Mouse (Mus musculus): ENCODE results near the gene Efna2. TPM values are rescaled to one million over a fixed set of nuclear protein-coding genes. Genes with fewer than 3 reads are reported as not detected.

Gene Efna2
- total and polyA plus RNA-seq, 3 experiments, result 0.23 to 1.5 (median 0.86) TPM

- H3K4me1 ChIP-seq (ENCODE audit: control insufficient read depth in 1 of 2, insufficient read depth in 2 of 2), result peaks cover 12 to 35% of the 10 kb centered on the region in 2 experiments
- H3K27ac ChIP-seq (ENCODE audit: insufficient read depth, low read depth), result no peak overlapping the region
- H3K9ac ChIP-seq (ENCODE audit: insufficient read depth, low read depth), result no peak overlapping the region
- H3K27me3 ChIP-seq (replicated peaks), result peaks cover 25% of the 10 kb centered on the region
- no peak overlapping the region for H3K4me2 ChIP-seq (ENCODE audit: insufficient read depth, low read depth, poor library complexity, severe bottlenecking)
- in situ Hi-C loops (cut with MboI; ENCODE audit: low pct_ligation_motif_present, low pct_unique_long_range_greater_than_20kb, low sequenced_read_pairs), result no loop called here
- dilution Hi-C loops (cut with MboI; ENCODE audit: extremely low pct_ligation_motif_present, extremely low pct_unique_long_range_greater_than_20kb, low sequenced_read_pairs), result no loop called here
- peaks cover 7 to 21% of the 10 kb centered on the region in 2 experiments for H3K36me3 ChIP-seq (replicated peaks in 1 of 2; ENCODE audit: control insufficient read depth in 1 of 2, insufficient read depth in 1 of 2, low read length in 1 of 2)
- no peaks in the 10 kb centered on the region for H3K9me3 ChIP-seq (replicated peaks; ENCODE audit: low read length)
- no peak for TF ChIP-seq TCF12 (IDR thresholded peaks at IDR 0.05; ENCODE audit: low read depth, low read length)
- no peak for TF ChIP-seq USF1 (IDR thresholded peaks at IDR 0.05; ENCODE audit: low read depth, low read length)
- TF ChIP-seq ZNF384 (IDR thresholded peaks at IDR 0.05; ENCODE audit: low read depth, low read length), result no peak
- TF ChIP-seq E2F4 (IDR thresholded peaks at IDR 0.05; ENCODE audit: insufficient replicate concordance, low read depth, low read length), result no peak
- no peak for TF ChIP-seq GABPA (IDR thresholded peaks at IDR 0.05; ENCODE audit: insufficient replicate concordance, low read depth, low read length)
- TF ChIP-seq ETS1 (conservative IDR thresholded peaks at IDR 0.05; ENCODE audit: low read depth, low read length), result no peak
- TF ChIP-seq MAX (IDR thresholded peaks at IDR 0.05; ENCODE audit: low read length), result no peak
- TF ChIP-seq KAT2A (IDR thresholded peaks at IDR 0.05; ENCODE audit: insufficient replicate concordance, low read length), result no peak
- no peak for TF ChIP-seq PAX5 (IDR thresholded peaks at IDR 0.05; ENCODE audit: low read length)
- no peak for TF ChIP-seq MYC (IDR thresholded peaks at IDR 0.05; ENCODE audit: low read depth, low read length)
- TF ChIP-seq MXI1 (IDR thresholded peaks at IDR 0.05; ENCODE audit: low read depth, low read length), result no peak
- no peak for TF ChIP-seq ZMIZ1 (IDR thresholded peaks at IDR 0.05; ENCODE audit: low read depth, low read length)
- TF ChIP-seq RAD21 (IDR thresholded peaks at IDR 0.05; ENCODE audit: low read depth, low read length), result no peak
- TF ChIP-seq SMC3 (IDR thresholded peaks at IDR 0.05; ENCODE audit: low read depth, low read length), result no peak
- no peak for TF ChIP-seq POLR2AphosphoS2 (IDR thresholded peaks at IDR 0.05; ENCODE audit: low read depth, low read length)
- no peak for TF ChIP-seq UBTF (IDR thresholded peaks at IDR 0.05; ENCODE audit: low read depth, low read length)
- TF ChIP-seq JUN (IDR thresholded peaks at IDR 0.05; ENCODE audit: insufficient read depth, low read depth, low read length), result no peak
- TF ChIP-seq CTCF (conservative IDR thresholded peaks at IDR 0.05 in 1 of 2, IDR thresholded peaks at IDR 0.05 in 1 of 2; ENCODE audit: low read depth in 2 of 2, low read length in 2 of 2), result no peak
- no peak for DNase-seq (ENCODE audit: extremely low read depth)
- no peak overlapping the region for H3K4me3 ChIP-seq (replicated peaks in 1 of 3; ENCODE audit: low read depth in 2 of 3, low read length in 2 of 3, poor library complexity in 1 of 3)
- H3K79me2 ChIP-seq (replicated peaks; ENCODE audit: control insufficient read depth, extremely low read depth, insufficient read depth, poor library complexity, severe bottlenecking), result no peaks in the 10 kb centered on the region
Measured at GRCm38 (mm10) chr10:80136952-80137625, 42.2 kb upstream of the Efna2 start.

Measured in CH12.LX (cell line).